Mouse (Mus musculus) liver, embryonic 13.5 days (tissue): ENCODE measurements at regions not wholly inside any gene's neighbourhood (a gene's known extent, or its start where the extent isn't known, plus 50 kb on each side); places are given as distances from the start of the nearest gene placed in this dataset.

Source experiments
- ATAC-seq: fragments of 200-750 bp; cut with Nextera tagmentation; 2 replicates; pipeline ENCODE4 v1.8.0; 2017; ENCODE audit warnings: low read depth, mild to moderate bottlenecking, moderate number of reproducible peaks, moderate library complexity
- DNase-seq: peaks from one replicate; pipeline ENCODE4 v3.0.0; 2022
- H3K27ac ChIP-seq: fragments of 300-500 bp; sonication (generic); 2 replicates; pipeline ENCODE4 v1.5.1; 2015; ENCODE audit warnings: moderate library complexity, mild to moderate bottlenecking, inconsistent platforms
- H3K27me3 ChIP-seq: fragments of 300-500 bp; sonication (generic); 2 replicates; pipeline ENCODE4 v1.6.1; 2015; ENCODE audit warnings: mild to moderate bottlenecking, inconsistent platforms
- H3K36me3 ChIP-seq: fragments of 300-500 bp; sonication (generic); 2 replicates; pipeline ENCODE4 v1.6.1; 2015; ENCODE audit warnings: mild to moderate bottlenecking, inconsistent platforms
- H3K4me1 ChIP-seq: fragments of 300-500 bp; sonication (generic); replicated peaks from 2 replicates; pipeline ENCODE4 v1.6.1; 2015; ENCODE audit warnings: inconsistent platforms
- H3K4me2 ChIP-seq: fragments of 300-500 bp; sonication (generic); 2 replicates; pipeline ENCODE4 v1.6.1; 2015; ENCODE audit warnings: inconsistent platforms, mild to moderate bottlenecking, moderate library complexity
- H3K4me3 ChIP-seq: fragments of 300-500 bp; sonication (generic); replicated peaks from 2 replicates; pipeline ENCODE4 v1.5.1; 2015; ENCODE audit warnings: mild to moderate bottlenecking, inconsistent platforms
- H3K9ac ChIP-seq: fragments of 300-500 bp; sonication (generic); 2 replicates; pipeline ENCODE4 v1.6.1; 2015; ENCODE audit warnings: mild to moderate bottlenecking, inconsistent platforms
- H3K9me3 ChIP-seq: fragments of 300-500 bp; sonication (generic); replicated peaks from 2 replicates; pipeline ENCODE4 v1.6.1; 2016; ENCODE audit warnings: inconsistent platforms
- WGBS: fragments of 180-500 bp; shearing (Covaris S2); methylation state at CpG from one replicate; pipeline ENCODE4 v1.1.7; 2015; ENCODE audit not compliant: insufficient replicate concordance; 5-methylcytosine and 5-hydroxymethylcytosine counted together

DNA sequence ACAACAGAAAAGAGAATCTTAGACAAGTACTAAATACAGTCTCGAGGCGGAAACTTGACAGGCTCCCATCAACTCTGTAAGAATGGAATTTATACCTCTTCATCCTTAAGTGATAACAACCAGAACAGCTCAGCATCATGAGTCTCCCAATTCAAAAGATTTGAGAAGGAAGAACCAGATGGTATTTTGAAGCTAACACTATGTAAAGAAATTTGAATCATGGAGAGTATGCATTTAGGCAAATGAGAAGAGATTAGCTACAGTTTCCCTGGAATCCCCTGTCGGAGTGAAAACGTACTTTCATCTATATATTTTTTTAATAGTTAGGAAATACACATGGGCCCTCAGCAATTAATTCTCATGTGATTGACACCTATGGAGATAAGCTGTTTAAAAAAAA lies 140.9 kb downstream of the Nrip1 start:
- Histone ChIP-seq H3K36me3 (no peaks in the 10 kb centered on the region), H3K4me1 (no peaks in the 10 kb centered on the region), H3K4me2 (no peak overlapping the region), H3K9ac (no peak overlapping the region), H3K9me3 (no peaks in the 10 kb centered on the region), H3K27me3 (no peaks in the 10 kb centered on the region), H3K27ac (no peak overlapping the region), H3K4me3 (no peak overlapping the region)
- no peak for DNase-seq
- 73% methylated on average over 4 of the region's 4 CpGs for WGBS
- ATAC-seq: no peak

DNA sequence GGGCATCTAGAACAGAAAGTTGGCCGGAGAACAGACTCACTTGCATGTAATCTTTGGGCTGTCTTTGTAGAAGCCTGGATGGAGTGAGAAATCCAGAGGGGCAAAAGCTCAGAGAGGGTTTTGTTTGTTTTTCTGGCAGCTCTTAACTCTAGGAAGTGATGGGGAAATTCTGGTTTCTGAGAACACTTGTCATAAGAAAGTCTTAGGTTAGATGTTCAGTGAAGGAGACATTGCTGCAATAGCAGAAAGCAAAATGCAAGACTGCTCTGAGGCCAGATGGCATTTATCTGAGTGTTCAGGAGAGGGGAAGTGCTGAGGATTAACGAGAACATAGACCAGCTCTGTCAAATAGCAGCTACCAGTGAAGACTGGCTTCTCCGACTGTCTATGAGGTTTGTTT lies 141.5 kb downstream of the Nrip1 start:
- 34% methylated on average over 3 of the region's 3 CpGs for WGBS
- DNase-seq (no peak), ATAC-seq (no peak)

DNA sequence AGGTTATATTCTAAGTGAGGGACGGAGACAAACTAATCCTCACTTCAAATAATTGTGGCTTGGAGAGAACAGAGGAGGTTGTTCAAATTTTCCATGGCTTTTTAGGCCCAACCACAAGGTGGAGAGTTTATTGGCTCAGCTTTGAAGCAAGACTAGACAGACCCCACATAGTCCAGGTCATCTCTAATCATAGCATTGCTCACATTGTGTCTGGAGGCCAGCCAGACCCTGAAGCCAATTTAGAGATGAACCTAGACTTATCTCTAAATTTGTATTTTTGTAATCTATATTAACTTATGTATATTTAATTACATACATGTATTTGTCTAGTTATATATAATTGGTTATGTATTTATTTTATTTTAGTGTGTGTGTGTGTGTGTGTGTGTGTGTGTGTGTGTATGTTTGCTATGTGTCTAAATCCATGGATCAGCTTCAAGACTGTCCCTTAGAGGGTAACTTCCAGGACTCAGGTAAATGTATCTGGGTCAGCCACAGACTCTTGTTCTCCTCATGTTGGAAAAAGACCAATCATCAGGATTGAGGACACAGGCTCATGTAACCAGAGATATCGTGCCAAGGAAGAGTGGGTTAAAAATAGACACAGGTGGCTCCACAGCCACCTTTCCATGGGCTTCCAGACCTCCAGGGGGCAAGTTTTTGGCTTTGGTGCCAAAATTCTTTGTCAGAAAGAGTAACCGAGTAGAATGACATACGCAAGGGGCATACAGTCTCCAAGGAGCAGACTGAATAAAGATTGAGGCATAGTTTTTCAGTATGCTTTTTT lies 142.9 kb downstream of the Nrip1 start:
- Histone ChIP-seq H3K4me2 (no peak overlapping the region), H3K9me3 (no peaks in the 10 kb centered on the region), H3K9ac (no peak overlapping the region), H3K27me3 (no peaks in the 10 kb centered on the region), H3K4me3 (no peak overlapping the region), H3K36me3 (no peaks in the 10 kb centered on the region), H3K4me1 (peaks cover 4% of the 10 kb centered on the region; the same call in 1 of the 2 replicates), H3K27ac (no peak overlapping the region)
- DNase-seq (no peak), ATAC-seq (no peak)
- 74% methylated on average over 4 of the region's 4 CpGs for WGBS

More for the DNA sequence above, 141.5 kb downstream of the Nrip1 start:
- H3K4me3 ChIP-seq: no peak overlapping the region
- no peak overlapping the region for H3K27ac ChIP-seq
- no peaks in the 10 kb centered on the region for H3K36me3 ChIP-seq
- no peaks in the 10 kb centered on the region for H3K9me3 ChIP-seq
- no peaks in the 10 kb centered on the region for H3K27me3 ChIP-seq
- no peak overlapping the region for H3K4me2 ChIP-seq
- no peak overlapping the region for H3K9ac ChIP-seq
- H3K4me1 ChIP-seq: no peaks in the 10 kb centered on the region

DNA sequence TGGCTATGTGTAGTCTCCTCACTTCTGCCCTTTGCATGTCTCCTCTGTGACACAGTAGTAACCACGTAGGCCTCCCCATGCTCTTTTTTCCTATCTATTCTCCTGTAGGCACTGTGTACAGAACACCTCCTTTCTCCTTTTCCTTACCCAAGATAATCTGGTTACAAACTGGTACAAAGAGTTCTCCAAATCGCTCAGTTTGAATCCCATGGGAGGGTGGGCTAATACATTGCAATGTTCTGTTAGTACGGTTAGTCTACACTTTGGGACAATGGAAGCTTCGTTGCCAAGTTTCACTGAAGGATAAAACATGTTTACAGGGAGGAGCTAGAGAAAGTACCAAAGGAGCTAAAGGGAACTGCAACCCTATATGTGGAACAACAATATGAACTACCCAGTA lies 145.2 kb downstream of the Nrip1 start:
- whole genome bisulfite sequencing: 77% methylated on average over 4 of the region's 4 CpGs
- H3K27ac ChIP-seq: no peak overlapping the region
- no peak overlapping the region for H3K4me2 ChIP-seq
- no peak for ATAC-seq
- no peak overlapping the region for H3K4me3 ChIP-seq
- peaks cover 14% of the 10 kb centered on the region for H3K4me1 ChIP-seq
- H3K27me3 ChIP-seq: no peaks in the 10 kb centered on the region
- H3K9ac ChIP-seq: no peak overlapping the region
- no peak for DNase-seq
- H3K9me3 ChIP-seq: no peaks in the 10 kb centered on the region
- H3K36me3 ChIP-seq: no peaks in the 10 kb centered on the region

DNA sequence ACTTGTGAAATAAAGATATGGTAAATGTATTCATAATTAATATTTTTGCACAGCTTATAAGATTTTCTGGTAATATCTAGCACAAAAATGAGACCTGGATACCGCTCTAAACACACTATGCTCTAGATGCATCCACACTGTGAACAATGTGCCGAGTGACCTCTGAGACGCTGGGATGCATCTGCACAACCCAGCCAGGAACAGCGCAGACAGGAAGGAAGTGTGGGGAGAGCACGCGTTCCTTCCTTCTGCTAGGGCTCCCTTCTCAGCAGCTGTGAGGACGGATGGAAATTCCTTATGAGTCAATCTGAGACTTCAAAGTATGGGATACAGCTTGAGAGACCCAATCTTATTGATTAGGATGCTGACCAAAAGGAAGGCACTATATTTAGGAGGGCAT lies 147.2 kb downstream of the Nrip1 start:
- DNase-seq (no peak), ATAC-seq (no peak)
- no peaks in the 10 kb centered on the region for H3K36me3 ChIP-seq
- no peaks in the 10 kb centered on the region for H3K9me3 ChIP-seq
- H3K4me1 ChIP-seq: peaks cover 14% of the 10 kb centered on the region
- no peak overlapping the region for H3K9ac ChIP-seq
- no peaks in the 10 kb centered on the region for H3K27me3 ChIP-seq
- no peak overlapping the region for H3K4me3 ChIP-seq
- no peak overlapping the region for H3K27ac ChIP-seq
- H3K4me2 ChIP-seq: no peak overlapping the region
- WGBS: 17% methylated on average over 7 of the region's 7 CpGs

DNA sequence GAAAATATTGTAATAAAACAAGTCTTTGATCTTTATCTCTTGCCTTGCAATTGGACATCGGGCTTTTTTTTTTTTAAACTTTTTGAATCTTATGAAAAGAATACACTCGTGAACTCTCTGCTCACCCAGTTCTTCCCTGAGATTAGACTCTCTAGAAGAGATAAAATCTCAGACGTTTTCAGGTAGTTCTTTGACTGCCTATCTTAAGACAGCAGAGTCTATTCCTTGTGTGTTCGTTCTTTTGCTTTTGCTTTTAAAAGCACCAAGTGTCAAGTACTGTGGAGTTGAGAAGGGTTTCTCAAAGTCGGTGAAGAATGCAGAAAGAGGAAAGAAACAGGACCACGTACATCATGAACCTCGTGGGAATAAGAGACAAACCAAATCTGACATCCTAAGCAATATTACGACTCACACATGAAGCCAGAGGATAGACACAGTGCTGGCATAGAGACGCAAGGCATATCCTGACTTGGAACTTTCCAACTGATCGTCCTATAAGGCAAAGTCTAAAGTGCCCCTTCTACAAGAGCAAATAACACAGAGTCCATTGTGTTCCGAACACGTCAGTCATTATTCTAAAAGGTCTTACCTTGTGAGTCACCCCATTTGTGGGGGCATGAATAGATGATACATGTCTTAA lies 147.9 kb downstream of the Nrip1 start:
- no peak overlapping the region for H3K27ac ChIP-seq
- H3K4me3 ChIP-seq: no peak overlapping the region
- WGBS: 51% methylated on average over 12 of the region's 12 CpGs
- ATAC-seq (no peak), DNase-seq (no peak)
- no peaks in the 10 kb centered on the region for H3K9me3 ChIP-seq
- no peak overlapping the region for H3K4me2 ChIP-seq
- no peaks in the 10 kb centered on the region for H3K27me3 ChIP-seq
- H3K9ac ChIP-seq: no peak overlapping the region
- no peaks in the 10 kb centered on the region for H3K36me3 ChIP-seq
- H3K4me1 ChIP-seq: peaks cover 14% of the 10 kb centered on the region

DNA sequence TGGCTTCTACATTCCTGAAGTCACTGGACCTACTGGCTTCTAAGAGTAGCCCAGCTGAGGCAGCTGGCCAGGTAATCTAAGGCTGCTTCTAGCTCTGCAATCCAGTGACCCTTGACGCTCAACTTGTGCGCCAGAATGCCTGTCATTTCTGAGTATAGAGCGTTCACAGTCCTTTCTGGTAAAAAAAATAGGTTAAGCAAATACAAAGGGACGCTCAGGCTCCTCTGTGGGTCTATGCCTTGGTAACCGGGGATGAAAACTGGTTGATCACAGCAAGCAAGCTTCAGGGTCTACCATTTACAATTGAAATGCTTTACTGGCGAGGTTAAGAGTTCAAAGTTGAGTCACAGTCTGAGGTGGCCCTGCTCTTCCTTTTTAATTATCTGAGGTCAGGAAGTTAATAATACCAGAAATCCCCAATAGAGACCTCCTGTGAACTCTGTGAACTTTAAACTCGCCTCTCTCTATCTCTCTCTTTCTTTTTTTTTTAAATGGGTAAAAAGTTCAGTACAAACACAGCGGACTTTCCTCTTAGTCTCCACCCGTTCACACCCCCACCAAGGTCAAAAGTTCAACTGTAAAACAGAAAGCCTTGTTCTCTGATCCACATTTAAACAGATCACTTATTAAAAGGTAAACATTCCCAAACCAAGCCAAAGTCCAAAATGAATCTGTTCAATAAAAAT lies 148.6 kb downstream of the Nrip1 start:
- H3K27me3 ChIP-seq: no peaks in the 10 kb centered on the region
- H3K9me3 ChIP-seq: no peaks in the 10 kb centered on the region
- DNase-seq: no peak
- no peaks in the 10 kb centered on the region for H3K36me3 ChIP-seq
- no peak overlapping the region for H3K4me3 ChIP-seq
- peak overlapping the region; percentile 69 for H3K27ac ChIP-seq
- H3K9ac ChIP-seq: no peak overlapping the region
- WGBS: 57% methylated on average over 9 of the region's 9 CpGs
- peak; percentile 55 for ATAC-seq
- peak overlapping the region; percentile 4; the same call in 1 of the 2 replicates for H3K4me2 ChIP-seq
- H3K4me1 ChIP-seq: peaks cover 14% of the 10 kb centered on the region

DNA sequence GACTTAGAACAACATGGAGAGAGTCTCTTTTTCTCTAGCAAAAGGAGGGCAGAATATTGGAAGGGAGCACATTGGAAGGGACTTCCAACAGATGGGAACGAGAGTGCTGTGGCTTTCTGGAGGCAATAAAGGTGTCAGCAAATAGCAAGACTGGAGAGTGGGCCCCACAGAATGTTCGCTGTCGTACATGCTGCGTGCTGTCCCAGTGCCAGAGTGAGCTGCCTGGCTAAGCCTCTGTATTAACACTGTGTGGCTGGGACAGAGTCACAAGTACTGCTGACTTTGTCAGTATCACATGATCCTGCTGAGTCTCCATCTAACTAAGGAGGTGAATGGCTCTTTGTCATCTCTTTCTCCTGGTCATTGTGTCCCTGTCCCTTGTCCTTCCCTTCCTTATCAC lies 149.9 kb downstream of the Nrip1 start:
- DNase-seq: no peak
- Histone ChIP-seq H3K4me1 (peaks cover 14% of the 10 kb centered on the region), H3K36me3 (no peaks in the 10 kb centered on the region), H3K4me3 (no peak overlapping the region), H3K9ac (no peak overlapping the region), H3K27ac (no peak overlapping the region), H3K9me3 (no peaks in the 10 kb centered on the region), H3K27me3 (no peaks in the 10 kb centered on the region), H3K4me2 (no peak overlapping the region)
- ATAC-seq: no peak
- WGBS: 80% methylated on average over 4 of the region's 4 CpGs

DNA sequence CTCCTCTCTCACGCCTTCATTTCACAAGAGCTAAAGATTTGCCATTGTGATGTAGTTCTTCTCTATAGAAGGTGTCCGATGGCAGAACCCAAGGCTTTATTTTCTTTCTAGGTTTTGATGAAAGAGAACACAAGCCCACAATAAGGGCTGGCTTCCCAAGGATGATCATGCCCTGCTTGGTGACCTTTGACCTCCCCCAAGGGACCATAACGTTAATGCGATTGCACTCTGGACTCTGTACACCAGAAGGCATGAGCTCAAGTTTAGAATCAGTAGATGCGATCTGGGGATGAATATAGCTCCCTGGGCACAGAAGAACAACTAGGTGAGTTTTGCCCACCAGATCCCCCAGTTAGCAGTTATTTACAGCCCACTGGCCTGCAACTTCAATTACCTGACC lies 150.7 kb downstream of the Nrip1 start:
- H3K4me2 ChIP-seq: no peak overlapping the region
- no peaks in the 10 kb centered on the region for H3K27me3 ChIP-seq
- no peak overlapping the region for H3K9ac ChIP-seq
- 74% methylated on average over 5 of the region's 5 CpGs for WGBS
- H3K36me3 ChIP-seq: no peaks in the 10 kb centered on the region
- H3K4me1 ChIP-seq: peaks cover 14% of the 10 kb centered on the region
- no peak for ATAC-seq
- no peak for DNase-seq
- H3K9me3 ChIP-seq: no peaks in the 10 kb centered on the region
- no peak overlapping the region for H3K4me3 ChIP-seq
- H3K27ac ChIP-seq: no peak overlapping the region

DNA sequence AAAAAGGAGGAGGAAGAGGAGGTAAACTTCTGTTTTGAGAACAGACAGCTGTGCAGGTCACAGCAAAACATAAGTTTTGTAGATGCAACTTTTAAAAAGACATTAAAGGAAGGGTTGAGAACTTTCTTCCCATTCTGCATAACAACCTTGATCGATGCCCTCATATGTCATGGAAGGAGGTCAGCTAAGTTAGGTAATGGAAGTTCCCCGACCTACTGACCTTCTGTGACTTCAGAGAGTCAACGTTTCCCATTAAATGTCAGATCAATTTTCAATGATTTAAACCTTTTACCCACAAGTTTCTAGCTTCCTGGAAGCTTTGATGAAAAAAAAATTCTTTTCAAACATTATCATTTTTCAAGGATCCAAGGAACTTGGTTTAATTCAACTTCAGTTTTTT lies 153.2 kb downstream of the Nrip1 start:
- Histone ChIP-seq H3K4me3 (no peak overlapping the region), H3K9me3 (no peaks in the 10 kb centered on the region), H3K36me3 (no peaks in the 10 kb centered on the region), H3K27ac (no peak overlapping the region), H3K27me3 (no peaks in the 10 kb centered on the region), H3K9ac (no peak overlapping the region), H3K4me2 (no peak overlapping the region), H3K4me1 (peaks cover 10% of the 10 kb centered on the region; the same call in 1 of the 2 replicates)
- 62% methylated on average over 3 of the region's 3 CpGs for WGBS
- ATAC-seq: no peak
- DNase-seq: no peak

DNA sequence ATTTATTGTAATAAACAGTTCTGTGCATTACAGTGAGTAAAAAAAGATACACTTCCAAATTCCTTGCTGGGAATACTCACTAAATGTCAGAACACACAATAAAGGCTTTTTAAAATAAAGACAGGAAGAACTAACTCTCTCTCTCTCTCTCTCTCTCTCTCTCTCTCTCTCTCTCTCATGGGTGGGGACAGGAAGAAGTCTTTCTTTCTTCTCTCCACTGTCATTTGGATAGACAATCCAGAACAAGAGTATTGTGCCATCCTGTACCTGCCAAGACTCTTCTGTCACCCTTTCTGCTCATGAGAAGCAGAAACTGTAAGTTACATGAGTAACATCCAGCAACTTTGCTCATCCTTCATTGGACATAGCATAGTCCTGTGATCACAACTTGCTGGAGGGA lies 154.4 kb downstream of the Nrip1 start:
- Histone ChIP-seq H3K4me3 (no peak overlapping the region), H3K9me3 (no peaks in the 10 kb centered on the region), H3K27ac (no peak overlapping the region), H3K36me3 (no peaks in the 10 kb centered on the region), H3K4me2 (no peak overlapping the region), H3K27me3 (no peaks in the 10 kb centered on the region), H3K9ac (no peak overlapping the region), H3K4me1 (peaks cover 4% of the 10 kb centered on the region; the same call in 1 of the 2 replicates)
- no peak for ATAC-seq
- DNase-seq: no peak
